Mouse (Mus musculus): ENCODE results near the gene Mdm2. TPM values are rescaled to one million over a fixed set of nuclear protein-coding genes. Genes with fewer than 3 reads are reported as not detected.

Mdm2 gene
- polyA plus RNA-seq, 1 experiment from 2014 or later = 20.7 TPM

GRCm38 (mm10) chr10:117712191-117712754, 1.7 kb upstream of the Mdm2 start:
- Histone ChIP-seq H3K27ac (ENCODE audit: low read length) (no peak overlapping the region), H3K27me3 (ENCODE audit: control insufficient read depth, insufficient read depth, low read depth, low read length) (no peaks in the 10 kb centered on the region)
- ATAC-seq (ENCODE audit: low read depth) = no peak

DNA sequence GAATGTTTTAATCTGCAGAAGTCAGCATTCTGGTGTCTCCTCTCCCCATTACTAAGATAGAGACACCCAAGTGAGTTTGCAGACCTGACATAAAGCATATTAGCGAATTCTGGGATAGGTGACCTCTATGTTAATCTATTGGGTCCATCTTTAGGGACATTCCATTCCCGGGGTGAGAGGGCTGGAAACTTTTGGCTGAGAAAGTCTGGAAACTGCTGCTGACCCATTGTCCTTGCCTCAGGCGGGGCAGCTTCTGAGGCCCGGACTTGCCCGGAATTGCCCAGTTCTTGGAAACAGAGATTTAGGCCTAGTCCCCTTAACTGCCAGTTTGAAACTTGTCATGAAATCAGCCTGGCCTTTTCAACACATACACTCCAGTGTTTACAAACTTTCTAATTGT, 850 bp upstream of the Mdm2 start:
- Histone ChIP-seq H3K27ac (ENCODE audit: low read length) (peak overlapping the region; percentile 81), H3K4me1 (ENCODE audit: control insufficient read depth, low read depth, low read length) (peaks cover 12% of the 10 kb centered on the region), H3K27me3 (ENCODE audit: control insufficient read depth, insufficient read depth, low read depth, low read length) (no peaks in the 10 kb centered on the region), H3K36me3 (ENCODE audit: control insufficient read depth, insufficient read depth) (peaks cover 5% of the 10 kb centered on the region), H3K9me3 (replicated peaks; ENCODE audit: control insufficient read depth, low read length) (no peaks in the 10 kb centered on the region), H3K4me2 (ENCODE audit: low read depth, low read length) (peak overlapping the region; percentile 82), H3K4me3 (ENCODE audit: low read depth, low read length) (peak overlapping the region; percentile 73), H3K9ac (ENCODE audit: low read depth, low read length) (peak overlapping the region; percentile 72)
- WGBS (ENCODE audit: insufficient replicate concordance) = 67% methylated on average over 5 of the region's 5 CpGs
- ATAC-seq (ENCODE audit: low read depth) = no peak

More at GRCm38 (mm10) chr10:117712191-117712754, 1.7 kb upstream of the Mdm2 start:
- Histone ChIP-seq H3K9ac (ENCODE audit: low read depth, low read length) (no peak overlapping the region), H3K4me2 (ENCODE audit: low read depth, low read length) (no peak overlapping the region), H3K9me3 (replicated peaks; ENCODE audit: control insufficient read depth, low read length) (no peaks in the 10 kb centered on the region), H3K4me1 (ENCODE audit: control insufficient read depth, low read depth, low read length) (peaks cover 10% of the 10 kb centered on the region), H3K4me3 (ENCODE audit: low read depth, low read length) (no peak overlapping the region), H3K36me3 (ENCODE audit: control insufficient read depth, insufficient read depth) (no peaks in the 10 kb centered on the region; the same call in 1 of the 2 replicates)
- WGBS (ENCODE audit: insufficient replicate concordance) = 71% methylated on average over 9 of the region's 9 CpGs

GRCm38 (mm10) chr10:117709930-117710603, 491 bp downstream of the Mdm2 start:
- peak; percentile 77 for ATAC-seq (ENCODE audit: low read depth)
- Histone ChIP-seq H3K4me2 (ENCODE audit: low read depth, low read length) (peak overlapping the region; percentile 72), H3K4me1 (ENCODE audit: control insufficient read depth, low read depth, low read length) (peaks cover 12% of the 10 kb centered on the region), H3K4me3 (ENCODE audit: low read depth, low read length) (peak overlapping the region; percentile 73), H3K36me3 (ENCODE audit: control insufficient read depth, insufficient read depth) (peaks cover 11% of the 10 kb centered on the region), H3K27ac (ENCODE audit: low read length) (peak overlapping the region; percentile 93), H3K9me3 (replicated peaks; ENCODE audit: control insufficient read depth, low read length) (no peaks in the 10 kb centered on the region), H3K27me3 (ENCODE audit: control insufficient read depth, insufficient read depth, low read depth, low read length) (no peaks in the 10 kb centered on the region), H3K9ac (ENCODE audit: low read depth, low read length) (peak overlapping the region; percentile 91)
- under 1% methylated on average over 60 of the region's 71 CpGs for WGBS (ENCODE audit: insufficient replicate concordance)

GRCm38 (mm10) chr10:117709326-117709830, 1.2 kb downstream of the Mdm2 start:
- H3K9ac ChIP-seq (ENCODE audit: low read depth, low read length) = peak overlapping the region; percentile 91
- peaks cover 15% of the 10 kb centered on the region for H3K36me3 ChIP-seq (ENCODE audit: control insufficient read depth, insufficient read depth)
- peaks cover 12% of the 10 kb centered on the region for H3K4me1 ChIP-seq (ENCODE audit: control insufficient read depth, low read depth, low read length)
- ATAC-seq (ENCODE audit: low read depth) = no peak
- no peaks in the 10 kb centered on the region for H3K9me3 ChIP-seq (replicated peaks; ENCODE audit: control insufficient read depth, low read length)
- peak overlapping the region; percentile 72 for H3K4me2 ChIP-seq (ENCODE audit: low read depth, low read length)
- no peaks in the 10 kb centered on the region for H3K27me3 ChIP-seq (ENCODE audit: control insufficient read depth, insufficient read depth, low read depth, low read length)
- peak overlapping the region; percentile 93 for H3K27ac ChIP-seq (ENCODE audit: low read length)
- peak overlapping the region; percentile 73 for H3K4me3 ChIP-seq (ENCODE audit: low read depth, low read length)
- WGBS (ENCODE audit: insufficient replicate concordance) = 22% methylated on average over 12 of the region's 12 CpGs

- Histone ChIP-seq H3K36me3 (ENCODE audit: control insufficient read depth, insufficient read depth) (peaks cover 17% of the 10 kb centered on the region), H3K9ac (ENCODE audit: low read depth, low read length) (peak overlapping the region; percentile 47; the same call in 1 of the 2 replicates), H3K27me3 (ENCODE audit: control insufficient read depth, insufficient read depth, low read depth, low read length) (no peaks in the 10 kb centered on the region), H3K27ac (ENCODE audit: low read length) (peak overlapping the region; percentile 61), H3K4me2 (ENCODE audit: low read depth, low read length) (peak overlapping the region; percentile 72), H3K9me3 (replicated peaks; ENCODE audit: control insufficient read depth, low read length) (no peaks in the 10 kb centered on the region), H3K4me1 (ENCODE audit: control insufficient read depth, low read depth, low read length) (peaks cover 12% of the 10 kb centered on the region), H3K4me3 (ENCODE audit: low read depth, low read length) (peak overlapping the region; percentile 73)
- WGBS (ENCODE audit: insufficient replicate concordance) = 37% methylated on average over 9 of the region's 9 CpGs
- ATAC-seq (ENCODE audit: low read depth) = no peak
Measured at GRCm38 (mm10) chr10:117708856-117709255, 1.7 kb downstream of the Mdm2 start.

DNA sequence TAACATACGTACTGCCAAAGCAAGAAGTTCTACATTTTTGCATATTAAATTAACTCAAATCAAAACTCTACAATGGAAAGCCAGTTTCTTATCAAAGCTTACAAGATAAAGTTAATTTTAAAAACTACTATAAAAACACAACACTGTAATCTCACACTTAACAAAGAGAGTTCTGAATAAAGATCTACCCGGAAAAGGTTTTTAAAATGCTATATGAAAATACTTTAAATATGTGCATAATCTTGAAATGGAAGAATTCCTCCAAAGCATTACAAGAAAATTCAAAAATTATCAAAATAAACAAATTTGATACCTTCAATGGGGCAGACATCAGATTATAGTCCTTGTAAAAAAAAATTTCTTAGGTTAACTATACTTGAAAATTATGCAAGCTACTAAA, 2.2 kb downstream of the Mdm2 start:
- Histone ChIP-seq H3K9ac (ENCODE audit: low read depth, low read length) (no peak overlapping the region), H3K36me3 (ENCODE audit: control insufficient read depth, insufficient read depth) (peaks cover 21% of the 10 kb centered on the region), H3K4me1 (ENCODE audit: control insufficient read depth, low read depth, low read length) (peaks cover 12% of the 10 kb centered on the region), H3K27me3 (ENCODE audit: control insufficient read depth, insufficient read depth, low read depth, low read length) (no peaks in the 10 kb centered on the region), H3K4me3 (ENCODE audit: low read depth, low read length) (no peak overlapping the region), H3K4me2 (ENCODE audit: low read depth, low read length) (peak overlapping the region; percentile 72), H3K9me3 (replicated peaks; ENCODE audit: control insufficient read depth, low read length) (no peaks in the 10 kb centered on the region), H3K27ac (ENCODE audit: low read length) (no peak overlapping the region)
- WGBS (ENCODE audit: insufficient replicate concordance) = 87% methylated on average over 2 of the region's 2 CpGs
- ATAC-seq (ENCODE audit: low read depth) = no peak

- H3K4me2 ChIP-seq (ENCODE audit: low read depth, low read length) = no peak overlapping the region
- H3K9me3 ChIP-seq (replicated peaks; ENCODE audit: control insufficient read depth, low read length) = no peaks in the 10 kb centered on the region
- H3K4me3 ChIP-seq (ENCODE audit: low read depth, low read length) = no peak overlapping the region
- no peak overlapping the region for H3K9ac ChIP-seq (ENCODE audit: low read depth, low read length)
- no peak for ATAC-seq (ENCODE audit: low read depth)
- H3K36me3 ChIP-seq (ENCODE audit: control insufficient read depth, insufficient read depth) = peaks cover 28% of the 10 kb centered on the region
- H3K27ac ChIP-seq (ENCODE audit: low read length) = no peak overlapping the region
- no peaks in the 10 kb centered on the region for H3K27me3 ChIP-seq (ENCODE audit: control insufficient read depth, insufficient read depth, low read depth, low read length)
- H3K4me1 ChIP-seq (ENCODE audit: control insufficient read depth, low read depth, low read length) = peaks cover 12% of the 10 kb centered on the region
- 70% methylated on average over 2 of the region's 2 CpGs for WGBS (ENCODE audit: insufficient replicate concordance)
Measured at GRCm38 (mm10) chr10:117707114-117707838, 3.3 kb downstream of the Mdm2 start.

GRCm38 (mm10) chr10:117706440-117706839, 4.1 kb downstream of the Mdm2 start:
- H3K27ac ChIP-seq (ENCODE audit: low read length) = no peak overlapping the region
- no peak for ATAC-seq (ENCODE audit: low read depth)
- peaks cover 35% of the 10 kb centered on the region for H3K36me3 ChIP-seq (ENCODE audit: control insufficient read depth, insufficient read depth)
- 73% methylated on average over 6 of the region's 6 CpGs for WGBS (ENCODE audit: insufficient replicate concordance)
- no peak overlapping the region for H3K9ac ChIP-seq (ENCODE audit: low read depth, low read length)
- no peak overlapping the region for H3K4me2 ChIP-seq (ENCODE audit: low read depth, low read length)
- no peaks in the 10 kb centered on the region for H3K9me3 ChIP-seq (replicated peaks; ENCODE audit: control insufficient read depth, low read length)
- no peak overlapping the region for H3K4me3 ChIP-seq (ENCODE audit: low read depth, low read length)
- H3K27me3 ChIP-seq (ENCODE audit: control insufficient read depth, insufficient read depth, low read depth, low read length) = no peaks in the 10 kb centered on the region
- peaks cover 10% of the 10 kb centered on the region for H3K4me1 ChIP-seq (ENCODE audit: control insufficient read depth, low read depth, low read length)

GRCm38 (mm10) chr10:117705806-117706205, 4.8 kb downstream of the Mdm2 start:
- H3K9ac ChIP-seq (ENCODE audit: low read depth, low read length) = no peak overlapping the region
- H3K27ac ChIP-seq (ENCODE audit: low read length) = no peak overlapping the region

More at GRCm38 (mm10) chr10:117705806-117706205, 4.8 kb downstream of the Mdm2 start:
- Histone ChIP-seq H3K27me3 (ENCODE audit: control insufficient read depth, insufficient read depth, low read depth, low read length) (no peaks in the 10 kb centered on the region), H3K9me3 (replicated peaks; ENCODE audit: control insufficient read depth, low read length) (no peaks in the 10 kb centered on the region), H3K4me1 (ENCODE audit: control insufficient read depth, low read depth, low read length) (peaks cover 6% of the 10 kb centered on the region), H3K4me3 (ENCODE audit: low read depth, low read length) (no peak overlapping the region), H3K4me2 (ENCODE audit: low read depth, low read length) (no peak overlapping the region), H3K36me3 (ENCODE audit: control insufficient read depth, insufficient read depth) (peaks cover 36% of the 10 kb centered on the region)
- ATAC-seq (ENCODE audit: low read depth) = no peak
